Mouse (Mus musculus) C2C12 (cell line): Measurements from ENCODE around the gene Zzz3.

Experiments used
- CTCF ChIP-seq: IDR thresholded peaks from one replicate; pipeline ENCODE4 v1.5.1; 2011; ENCODE audit not compliant: control insufficient read depth, insufficient read depth, insufficient read length
- MAX ChIP-seq: IDR thresholded peaks from one replicate; pipeline ENCODE4 v1.6.1; 2011; ENCODE audit warnings: mild to moderate bottlenecking, control low read depth
- MYOD1 ChIP-seq: IDR thresholded peaks from one replicate; pipeline ENCODE4 v1.6.1; 2011; ENCODE audit warnings: low read depth; ENCODE audit not compliant: control insufficient read depth, insufficient read length
- MYOG ChIP-seq: IDR thresholded peaks from one replicate; pipeline ENCODE4 v1.6.1; 2011; ENCODE audit not compliant: control insufficient read depth, insufficient read length; ENCODE audit errors: extremely low read depth
- USF1 ChIP-seq: IDR thresholded peaks from one replicate; pipeline ENCODE4 v1.6.1; 2011; ENCODE audit warnings: low read depth, mild to moderate bottlenecking, control low read depth, moderate library complexity

- TF ChIP-seq MYOG, result no peak
- TF ChIP-seq CTCF, result no peak
- no peak for TF ChIP-seq MAX
- no peak for TF ChIP-seq MYOD1
- TF ChIP-seq USF1, result no peak
These were observed 66.8 kb downstream of the Zzz3 start for GRCm38 (mm10) chr3:152462038-152462547.
